Mouse (Mus musculus) thymus, postnatal 25 days (tissue): ENCODE data around the gene 4930558K02Rik.

Experiments used
- DNase-seq: peaks from one replicate; pipeline ENCODE4 v3.0.0; 2022

Gene 4930558K02Rik

DNA sequence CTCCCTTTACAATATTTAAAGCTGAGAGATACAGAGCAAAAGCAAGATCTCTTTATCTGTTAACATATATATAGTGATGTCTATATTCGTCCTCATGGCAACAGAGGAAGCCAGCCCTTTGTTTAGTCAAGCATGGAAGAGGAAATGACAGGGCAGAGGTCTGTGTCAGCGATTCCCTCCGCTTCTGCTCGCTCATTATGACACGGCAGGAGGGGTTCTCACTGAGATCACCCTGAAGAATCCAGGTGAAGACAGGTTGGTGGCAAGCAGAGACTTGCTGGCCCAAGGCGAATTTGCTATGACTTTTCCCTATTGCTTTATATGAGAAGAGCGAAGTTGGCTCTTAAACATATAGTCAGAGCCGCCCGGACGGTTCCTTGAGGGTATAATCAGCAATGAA lies 83.3 kb downstream of the 4930558K02Rik start:
- DNase-seq: no peak

DNA sequence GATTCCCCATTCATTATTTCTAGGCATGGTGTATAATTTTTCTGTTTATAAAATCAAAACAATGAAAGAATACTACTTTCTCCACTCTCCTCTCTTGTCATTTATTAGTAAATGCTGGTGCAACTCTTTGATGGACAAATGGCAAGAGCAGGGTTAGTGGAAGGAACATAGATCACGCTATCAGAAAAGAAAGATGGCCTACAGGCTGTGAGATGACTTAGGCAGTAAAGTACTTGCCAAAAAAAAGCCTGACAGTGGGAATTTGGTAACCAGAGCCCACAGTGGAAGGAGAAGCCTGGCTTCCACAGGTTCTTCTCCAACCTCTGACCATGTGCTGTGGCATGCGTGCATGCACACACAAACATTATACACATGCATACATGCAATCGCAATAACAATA lies 84.4 kb downstream of the 4930558K02Rik start:
- no peak for DNase-seq

DNA sequence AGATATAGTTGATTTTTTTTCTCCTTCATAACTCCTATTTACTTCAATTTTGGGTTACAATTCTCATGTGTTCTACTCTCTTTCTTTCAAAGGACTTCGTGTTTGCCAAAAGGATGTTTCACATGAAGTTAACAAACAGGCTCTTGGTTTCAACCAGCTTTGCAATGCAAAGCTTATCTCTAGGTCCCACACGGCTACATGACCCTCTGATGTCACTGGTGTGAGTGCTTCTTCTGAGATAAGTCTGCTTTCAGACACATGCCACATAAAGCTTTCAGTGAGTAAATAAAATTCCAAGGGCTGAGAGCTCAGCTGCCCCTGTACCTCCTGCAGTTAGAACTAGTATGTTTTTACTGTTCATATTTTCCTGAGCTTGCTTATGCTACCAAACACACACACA lies 84.9 kb downstream of the 4930558K02Rik start:
- peak; percentile 6 for DNase-seq

DNA sequence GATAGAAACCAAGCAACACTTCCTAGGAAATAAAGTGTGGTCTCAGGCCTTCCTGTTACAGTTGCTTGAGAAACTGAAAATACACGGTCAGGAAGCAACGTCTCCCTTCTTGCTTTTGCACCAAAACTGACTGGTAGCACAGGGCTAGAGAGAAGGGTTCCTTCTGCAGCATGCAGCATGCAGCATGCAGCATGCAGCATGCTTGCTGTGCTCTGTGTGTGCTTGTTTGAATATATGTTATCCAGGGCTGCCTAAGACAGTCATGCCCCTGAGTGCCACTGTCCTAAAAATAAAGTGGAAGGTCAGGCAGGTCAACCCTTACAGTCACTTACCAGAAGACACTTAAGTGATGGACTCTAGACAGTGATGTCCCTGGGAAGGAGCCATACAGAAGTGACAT lies 85.3 kb downstream of the 4930558K02Rik start:
- peak; percentile 21 for DNase-seq
